Mouse (Mus musculus): ENCODE data around the gene Naaladl2. TPM values are rescaled to one million over a fixed set of nuclear protein-coding genes. Genes with fewer than 3 reads are reported as not detected.
A peak's percentile ranks its signal among the peaks of the same experiment; 100 is the strongest.
"Not testable (repeated sequence)": the region's sequence is repeated elsewhere in the genome, so short reads cannot be mapped to it uniquely, and the experiment has no call there.

The Naaladl2 gene
- total and polyA plus RNA-seq, 3 experiments: 0.05 TPM; not detected in 2

GRCm38 (mm10) chr3:24217476-24217875, 926.6 kb downstream of the Naaladl2 start:
- H3K4me1 ChIP-seq (ENCODE audit: insufficient read depth, low read depth, low read length): no peaks in the 10 kb centered on the region
- H3K27me3 ChIP-seq (ENCODE audit: insufficient read depth, low read length): no peaks in the 10 kb centered on the region
- ATAC-seq (ENCODE audit: extremely low read depth, insufficient number of reproducible peaks, low FRiP score, poor library complexity, severe bottlenecking): peak; percentile 45
- no peaks in the 10 kb centered on the region for H3K36me3 ChIP-seq (replicated peaks)
- no peaks in the 10 kb centered on the region for H3K9me3 ChIP-seq (replicated peaks)
- H3K4me3 ChIP-seq (ENCODE audit: low read depth, low read length): no peak overlapping the region
- no peak for DNase-seq (ENCODE audit: low spot score)
- no peak for TF ChIP-seq GATA1 (IDR thresholded peaks at IDR 0.05; ENCODE audit: borderline replicate concordance, low read length)
- TF ChIP-seq TAL1 (conservative IDR thresholded peaks at IDR 0.05; ENCODE audit: low read depth, low read length): no peak
- TF ChIP-seq GATA2 (IDR thresholded peaks at IDR 0.05; ENCODE audit: borderline replicate concordance, low read depth, low read length): no peak
- TF ChIP-seq POLR2AphosphoS5 (IDR thresholded peaks at IDR 0.05; ENCODE audit: insufficient replicate concordance, low read depth, low read length): no peak
- TF ChIP-seq CTCF (IDR thresholded peaks at IDR 0.05; ENCODE audit: low read depth, low read length): no peak

- ATAC-seq (ENCODE audit: extremely low read depth, insufficient number of reproducible peaks, low FRiP score, poor library complexity, severe bottlenecking) (no peak), DNase-seq (ENCODE audit: low spot score) (no peak)
- Histone ChIP-seq H3K4me3 (ENCODE audit: low read depth, low read length) (no peak overlapping the region), H3K27me3 (ENCODE audit: insufficient read depth, low read length) (no peaks in the 10 kb centered on the region), H3K36me3 (replicated peaks) (no peaks in the 10 kb centered on the region), H3K4me1 (ENCODE audit: insufficient read depth, low read depth, low read length) (peaks cover 2% of the 10 kb centered on the region), H3K9me3 (replicated peaks) (no peaks in the 10 kb centered on the region)
- TF ChIP-seq POLR2AphosphoS5 (IDR thresholded peaks at IDR 0.05; ENCODE audit: insufficient replicate concordance, low read depth, low read length) (no peak), CTCF (IDR thresholded peaks at IDR 0.05; ENCODE audit: low read depth, low read length) (no peak), GATA1 (IDR thresholded peaks at IDR 0.05; ENCODE audit: borderline replicate concordance, low read length) (no peak), TAL1 (conservative IDR thresholded peaks at IDR 0.05; ENCODE audit: low read depth, low read length) (no peak), GATA2 (IDR thresholded peaks at IDR 0.05; ENCODE audit: borderline replicate concordance, low read depth, low read length) (no peak)
Measured at GRCm38 (mm10) chr3:24166531-24166930, 977.5 kb downstream of the Naaladl2 start.

DNA sequence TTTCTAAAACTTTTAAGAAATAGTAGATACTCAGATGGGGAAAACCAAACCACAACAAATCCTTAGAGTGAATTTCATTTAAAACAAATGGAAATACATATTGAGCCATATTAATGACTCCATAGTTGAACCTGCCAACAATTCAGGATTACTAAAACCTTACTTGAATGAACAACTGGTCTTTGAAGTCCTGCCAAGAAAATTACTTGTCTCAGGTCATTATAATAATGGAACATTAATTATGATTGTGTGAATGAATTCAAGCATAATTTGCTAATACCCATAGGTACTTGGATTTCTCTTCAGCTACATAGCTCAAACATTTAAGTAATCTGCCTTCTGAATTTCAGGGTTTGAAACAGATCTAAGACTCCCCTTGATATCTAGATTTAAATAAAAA, 980.1 kb downstream of the Naaladl2 start:
- no peaks in the 10 kb centered on the region for H3K27me3 ChIP-seq (ENCODE audit: insufficient read depth, low read length)
- TF ChIP-seq TAL1 (conservative IDR thresholded peaks at IDR 0.05; ENCODE audit: low read depth, low read length) (no peak), GATA2 (IDR thresholded peaks at IDR 0.05; ENCODE audit: borderline replicate concordance, low read depth, low read length) (no peak)
- ATAC-seq (ENCODE audit: extremely low read depth, insufficient number of reproducible peaks, low FRiP score, poor library complexity, severe bottlenecking) (no peak), DNase-seq (ENCODE audit: low spot score) (no peak)
- no peaks in the 10 kb centered on the region for H3K9me3 ChIP-seq (replicated peaks)
- no peak overlapping the region for H3K4me3 ChIP-seq (ENCODE audit: low read depth, low read length)
- H3K4me1 ChIP-seq (ENCODE audit: insufficient read depth, low read depth, low read length): no peaks in the 10 kb centered on the region; the same call in 1 of the 2 replicates
- no peaks in the 10 kb centered on the region for H3K36me3 ChIP-seq (replicated peaks)

- H3K27me3 ChIP-seq (ENCODE audit: insufficient read depth, low read length); H3K36me3 ChIP-seq (replicated peaks); ATAC-seq (ENCODE audit: extremely low read depth, insufficient number of reproducible peaks, low FRiP score, poor library complexity, severe bottlenecking); H3K9me3 ChIP-seq (replicated peaks); DNase-seq (ENCODE audit: low spot score); H3K4me1 ChIP-seq (ENCODE audit: insufficient read depth, low read depth, low read length); H3K4me3 ChIP-seq (ENCODE audit: low read depth, low read length): not testable (repeated sequence)
Measured at GRCm38 (mm10) chr3:24151086-24151815, 992.8 kb downstream of the Naaladl2 start.

DNA sequence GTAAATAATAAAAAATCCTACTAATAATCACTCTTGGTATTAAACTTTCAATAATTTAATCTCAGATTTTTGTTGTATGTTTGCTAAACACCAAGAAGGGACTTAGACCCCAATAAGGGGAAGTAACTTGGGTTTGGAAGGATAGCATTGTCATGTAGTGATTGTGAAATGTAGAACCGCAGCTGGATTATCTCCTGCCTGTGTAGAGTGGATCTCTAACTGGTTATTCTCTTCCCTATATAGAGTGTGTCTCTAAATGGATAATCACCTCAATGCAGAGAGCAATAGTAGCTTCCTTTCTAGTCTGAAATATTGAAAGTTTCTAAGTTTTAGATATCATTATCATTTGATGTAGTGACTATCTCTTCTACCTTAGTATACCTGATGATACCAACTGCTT, 1001.3 kb downstream of the Naaladl2 start:
- Histone ChIP-seq H3K9me3 (replicated peaks) (no peaks in the 10 kb centered on the region), H3K4me1 (ENCODE audit: insufficient read depth, low read depth, low read length) (peaks cover under 1% of the 10 kb centered on the region; the same call in 1 of the 2 replicates), H3K4me3 (ENCODE audit: low read depth, low read length) (no peak overlapping the region), H3K36me3 (replicated peaks) (no peaks in the 10 kb centered on the region), H3K27me3 (ENCODE audit: insufficient read depth, low read length) (no peaks in the 10 kb centered on the region)
- DNase-seq (ENCODE audit: low spot score) (no peak), ATAC-seq (ENCODE audit: extremely low read depth, insufficient number of reproducible peaks, low FRiP score, poor library complexity, severe bottlenecking) (peak; percentile 45)
- TF ChIP-seq GATA2 (IDR thresholded peaks at IDR 0.05; ENCODE audit: borderline replicate concordance, low read depth, low read length) (no peak), TAL1 (conservative IDR thresholded peaks at IDR 0.05; ENCODE audit: low read depth, low read length) (no peak), CTCF (IDR thresholded peaks at IDR 0.05; ENCODE audit: low read depth, low read length) (no peak), POLR2AphosphoS5 (IDR thresholded peaks at IDR 0.05; ENCODE audit: insufficient replicate concordance, low read depth, low read length) (no peak), GATA1 (IDR thresholded peaks at IDR 0.05; ENCODE audit: borderline replicate concordance, low read length) (no peak)

- H3K4me3 ChIP-seq (ENCODE audit: low read depth, low read length): no peak overlapping the region
- no peaks in the 10 kb centered on the region for H3K27me3 ChIP-seq (ENCODE audit: insufficient read depth, low read length)
- DNase-seq (ENCODE audit: low spot score) (no peak), ATAC-seq (ENCODE audit: extremely low read depth, insufficient number of reproducible peaks, low FRiP score, poor library complexity, severe bottlenecking) (no peak)
- H3K9me3 ChIP-seq (replicated peaks): no peaks in the 10 kb centered on the region
- TF ChIP-seq CTCF (IDR thresholded peaks at IDR 0.05; ENCODE audit: low read depth, low read length) (no peak), GATA2 (IDR thresholded peaks at IDR 0.05; ENCODE audit: borderline replicate concordance, low read depth, low read length) (no peak), TAL1 (conservative IDR thresholded peaks at IDR 0.05; ENCODE audit: low read depth, low read length) (no peak), POLR2AphosphoS5 (IDR thresholded peaks at IDR 0.05; ENCODE audit: insufficient replicate concordance, low read depth, low read length) (no peak), GATA1 (IDR thresholded peaks at IDR 0.05; ENCODE audit: borderline replicate concordance, low read length) (no peak)
- peaks cover 3% of the 10 kb centered on the region; the same call in 1 of the 2 replicates for H3K4me1 ChIP-seq (ENCODE audit: insufficient read depth, low read depth, low read length)
- no peaks in the 10 kb centered on the region for H3K36me3 ChIP-seq (replicated peaks)
Measured at GRCm38 (mm10) chr3:24138002-24138401, 1006.1 kb downstream of the Naaladl2 start.

All from G1E (cell line).